Mouse (Mus musculus) CH12.LX (cell line): Measurements from ENCODE around the gene Kdm2b. TPM values are rescaled to one million over a fixed set of nuclear protein-coding genes. Genes with fewer than 3 reads are reported as not detected.
A peak's percentile ranks its signal among the peaks of the same experiment; 100 is the strongest.

Experiments
- DNase-seq: peaks from one replicate; pipeline ENCODE4 v3.0.0-alpha.2; 2013; ENCODE audit errors: extremely low read depth
- H3K27ac ChIP-seq: 2 replicates; pipeline ENCODE4 v1.5.1; 2012; ENCODE audit warnings: low read depth, mild to moderate bottlenecking, control low read depth, moderate library complexity; ENCODE audit not compliant: insufficient read depth
- H3K27me3 ChIP-seq: replicated peaks from 2 replicates; pipeline ENCODE3; 2012; ENCODE audit warnings: inconsistent platforms
- H3K36me3 ChIP-seq, 2 experiments: replicated peaks in 1 of 2; 2 replicates each; pipeline versions ENCODE3 to v1.6.1; 2012; ENCODE audit warnings: inconsistent platforms in 1 of 2, low read length in 1 of 2, mild to moderate bottlenecking in 1 of 2, mixed read lengths in 1 of 2, moderate library complexity in 1 of 2; ENCODE audit not compliant: control insufficient read depth in 1 of 2, insufficient read depth in 1 of 2
- H3K4me1 ChIP-seq, 2 experiments: 2 replicates each; pipeline ENCODE4 v1.6.1; 2012; ENCODE audit warnings: inconsistent platforms in 1 of 2, moderate library complexity in 1 of 2; ENCODE audit not compliant: insufficient read depth in 2 of 2, control insufficient read depth in 1 of 2
- H3K4me2 ChIP-seq: 2 replicates; pipeline ENCODE4 v1.6.1; 2012; ENCODE audit warnings: low read depth, mild to moderate bottlenecking, control low read depth; ENCODE audit not compliant: poor library complexity, insufficient read depth, severe bottlenecking
- H3K4me3 ChIP-seq, 3 experiments: fragments of 150-350 bp in 1 of 3; sonication (generic) in 1 of 3; replicated peaks in 1 of 3; 2 replicates each; pipeline versions ENCODE3 to v1.5.1; 2011 to 2012; ENCODE audit warnings: low read depth in 2 of 3, low read length in 2 of 3, mild to moderate bottlenecking in 2 of 3, moderate library complexity in 2 of 3, control low read depth in 1 of 3, improper control_type of control experiment in 1 of 3, inconsistent platforms in 1 of 3, mixed read lengths in 1 of 3; ENCODE audit not compliant: poor library complexity in 1 of 3
- H3K79me2 ChIP-seq: replicated peaks from 2 replicates; pipeline ENCODE4 v1.6.1; 2012; ENCODE audit warnings: mild to moderate bottlenecking, moderate library complexity; ENCODE audit not compliant: control insufficient read depth, poor library complexity, insufficient read depth, severe bottlenecking; ENCODE audit errors: extremely low read depth
- H3K9ac ChIP-seq: 2 replicates; pipeline ENCODE4 v1.6.1; 2012; ENCODE audit warnings: low read depth, mild to moderate bottlenecking, control low read depth, moderate library complexity; ENCODE audit not compliant: insufficient read depth
- H3K9me3 ChIP-seq: replicated peaks from 2 replicates; pipeline ENCODE3; 2012; ENCODE audit warnings: low read length, inconsistent platforms, mixed read lengths
- BHLHE40 ChIP-seq: IDR thresholded peaks from 2 replicates; pipeline ENCODE4 v1.6.1; 2011; ENCODE audit warnings: mild to moderate bottlenecking, low read depth, low read length, improper control_type of control experiment
- CHD1 ChIP-seq: IDR thresholded peaks from 2 replicates; pipeline ENCODE4 v1.6.1; 2012; ENCODE audit warnings: low read depth, low read length, improper control_type of control experiment, inconsistent platforms
- CHD2 ChIP-seq: IDR thresholded peaks from 2 replicates; pipeline ENCODE4 v1.6.1; 2011; ENCODE audit warnings: low read length, improper control_type of control experiment
- CTCF ChIP-seq, 2 experiments: IDR thresholded peaks in 1 of 2; conservative IDR thresholded peaks in 1 of 2; 2 replicates each; pipeline ENCODE4 v1.5.1; 2011 to 2012; ENCODE audit warnings: low read depth in 2 of 2, low read length in 2 of 2, improper control_type of control experiment in 1 of 2, inconsistent platforms in 1 of 2, mild to moderate bottlenecking in 1 of 2, moderate library complexity in 1 of 2
- E2F4 ChIP-seq: IDR thresholded peaks from 2 replicates; pipeline ENCODE4 v1.6.1; 2011; ENCODE audit warnings: low read depth, low read length, improper control_type of control experiment; ENCODE audit not compliant: insufficient replicate concordance
- ELF1 ChIP-seq: IDR thresholded peaks from 2 replicates; pipeline ENCODE4 v1.6.1; 2014; ENCODE audit warnings: low read depth, mild to moderate bottlenecking, inconsistent platforms, low read length, improper control_type of control experiment
- ETS1 ChIP-seq: conservative IDR thresholded peaks from 2 replicates; pipeline ENCODE4 v1.6.1; 2012; ENCODE audit warnings: low read depth, mild to moderate bottlenecking, inconsistent platforms, low read length, improper control_type of control experiment, moderate library complexity
- GABPA ChIP-seq: IDR thresholded peaks from 2 replicates; pipeline ENCODE4 v1.6.1; 2012; ENCODE audit warnings: low read depth, low read length, improper control_type of control experiment, inconsistent platforms; ENCODE audit not compliant: insufficient replicate concordance
- HCFC1 ChIP-seq: IDR thresholded peaks from 2 replicates; pipeline ENCODE4 v1.6.1; 2012; ENCODE audit warnings: low read depth, mild to moderate bottlenecking, inconsistent platforms, low read length, improper control_type of control experiment
- IRF4 ChIP-seq: IDR thresholded peaks from 2 replicates; pipeline ENCODE4 v1.6.1; 2014; ENCODE audit warnings: low read depth, mild to moderate bottlenecking, inconsistent platforms, low read length, improper control_type of control experiment
- JUN ChIP-seq: IDR thresholded peaks from 2 replicates; pipeline ENCODE4 v1.6.1; 2011; ENCODE audit warnings: low read depth, mild to moderate bottlenecking, low read length, improper control_type of control experiment, moderate library complexity; ENCODE audit not compliant: insufficient read depth
- MAFK ChIP-seq: IDR thresholded peaks from 2 replicates; pipeline ENCODE4 v1.6.1; 2011; ENCODE audit warnings: low read length, improper control_type of control experiment; ENCODE audit not compliant: insufficient replicate concordance
- MAZ ChIP-seq: IDR thresholded peaks from 2 replicates; pipeline ENCODE4 v1.6.1; 2012; ENCODE audit warnings: low read depth, mild to moderate bottlenecking, inconsistent platforms, low read length, improper control_type of control experiment, moderate library complexity
- MYC ChIP-seq: IDR thresholded peaks from 2 replicates; pipeline ENCODE4 v1.6.1; 2011; ENCODE audit warnings: low read depth, mild to moderate bottlenecking, improper control_type of control experiment, low read length
- NRF1 ChIP-seq: IDR thresholded peaks from 2 replicates; pipeline ENCODE4 v1.6.1; 2014; ENCODE audit warnings: low read depth, mild to moderate bottlenecking, inconsistent platforms, low read length, improper control_type of control experiment, moderate library complexity
- PAX5 ChIP-seq: IDR thresholded peaks from 2 replicates; pipeline ENCODE4 v1.6.1; 2012; ENCODE audit warnings: low read length, inconsistent platforms, mixed read lengths
- POLR2A ChIP-seq: IDR thresholded peaks from 2 replicates; pipeline ENCODE4 v1.6.1; 2011; ENCODE audit warnings: low read depth, mild to moderate bottlenecking, improper control_type of control experiment, low read length
- POLR2AphosphoS2 ChIP-seq: IDR thresholded peaks from 2 replicates; pipeline ENCODE4 v1.6.1; 2011; ENCODE audit warnings: low read depth, low read length, improper control_type of control experiment
- RAD21 ChIP-seq: IDR thresholded peaks from 2 replicates; pipeline ENCODE4 v1.6.1; 2011; ENCODE audit warnings: low read depth, mild to moderate bottlenecking, low read length, improper control_type of control experiment, moderate library complexity
- RCOR1 ChIP-seq: conservative IDR thresholded peaks from 2 replicates; pipeline ENCODE4 v1.6.1; 2012; ENCODE audit warnings: low read depth, mild to moderate bottlenecking, inconsistent platforms, low read length, improper control_type of control experiment
- SMC3 ChIP-seq: IDR thresholded peaks from 2 replicates; pipeline ENCODE4 v1.6.1; 2011; ENCODE audit warnings: low read depth, low read length, improper control_type of control experiment
- USF1 ChIP-seq: IDR thresholded peaks from 2 replicates; pipeline ENCODE4 v1.6.1; 2014; ENCODE audit warnings: low read depth, mild to moderate bottlenecking, inconsistent platforms, low read length, improper control_type of control experiment
- USF2 ChIP-seq: conservative IDR thresholded peaks from 2 replicates; pipeline ENCODE4 v1.6.1; 2011; ENCODE audit warnings: low read depth, low read length, improper control_type of control experiment
- ZKSCAN1 ChIP-seq: IDR thresholded peaks from 2 replicates; pipeline ENCODE4 v1.6.1; 2012; ENCODE audit warnings: low read depth, inconsistent platforms, low read length, improper control_type of control experiment, borderline replicate concordance
- ZNF384 ChIP-seq: IDR thresholded peaks from 2 replicates; pipeline ENCODE4 v1.6.1; 2012; ENCODE audit warnings: low read depth, low read length, improper control_type of control experiment, inconsistent platforms
- dilution Hi-C: fragments of 300-500 bp; cut with MboI; formaldehyde crosslinking; loops from 2 replicates; pipeline ENCODE4 v1.14.3; 2020; ENCODE audit warnings: low sequenced_read_pairs; ENCODE audit not compliant: extremely low pct_unique_long_range_greater_than_20kb, extremely low pct_ligation_motif_present
- in situ Hi-C: fragments of 300-500 bp; cut with MboI; formaldehyde crosslinking; loops from 3 replicates; pipeline ENCODE4 v1.14.3; 2019; ENCODE audit warnings: low sequenced_read_pairs, low pct_ligation_motif_present, low pct_unique_long_range_greater_than_20kb, mixed read lengths
- polyA plus RNA-seq: library from polyadenylated mRNA; unstranded; fragments of >175 nt; gene quantifications from 2 replicates; pipeline ENCODE4 v1.2.1, GENCODE M21; 2012; ENCODE audit warnings: low read depth; ENCODE audit not compliant: insufficient read length
- total RNA-seq, 2 experiments: library from RNA; depleted of rRNA; stranded (reverse); fragments of 300-350 nt in 1 of 2; fragments of >200 nt in 1 of 2; gene quantifications; 2 replicates each; pipeline ENCODE4 v1.2.3; 2012 to 2014

Gene Kdm2b
- total and polyA plus RNA-seq, 3 experiments, result 69.3 to 138 (median 80.1) TPM

DNA sequence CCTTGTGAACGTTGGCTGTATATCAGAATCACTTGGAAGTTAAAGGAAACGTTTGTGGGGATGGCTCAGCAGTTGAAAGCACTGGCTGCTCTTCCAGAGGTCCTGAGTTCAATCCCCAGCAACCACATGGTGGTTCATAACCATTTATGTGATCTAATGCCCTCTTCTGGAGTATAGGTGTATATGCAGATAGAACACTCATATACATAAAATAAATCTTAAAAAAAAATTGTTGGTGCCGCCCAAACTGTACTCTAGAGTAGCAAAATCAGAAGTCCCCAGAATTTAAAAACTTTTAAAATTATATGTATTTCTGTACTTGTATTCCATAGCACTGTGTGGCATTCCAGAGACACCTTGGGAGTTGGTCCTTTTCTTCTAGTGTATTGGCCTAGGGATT, 133.8 kb downstream of the Kdm2b start:
- Histone ChIP-seq H3K36me3 (peaks cover 3 to 23% of the 10 kb centered on the region in 2 experiments), H3K9me3 (no peaks in the 10 kb centered on the region), H3K4me3 (no peak overlapping the region), H3K27me3 (no peaks in the 10 kb centered on the region), H3K27ac (no peak overlapping the region), H3K79me2 (peaks cover 16% of the 10 kb centered on the region)
- in situ Hi-C loops, result no loop called here
- TF ChIP-seq RAD21 (peak; percentile 25), ZKSCAN1 (no peak), ELF1 (no peak), MYC (peak; percentile 76; the same call in 1 of the 2 replicates), ZNF384 (peak; percentile 34; the same call in 1 of the 2 replicates), SMC3 (peak; percentile 11; the same call in 1 of the 2 replicates), POLR2A (no peak), GABPA (no peak), E2F4 (no peak), RCOR1 (no peak), MAZ (no peak), NRF1 (no peak), PAX5 (no peak), CTCF (conservative IDR thresholded peaks at IDR 0.05 in 1 of 2, IDR thresholded peaks at IDR 0.05 in 1 of 2; ENCODE audit: low read depth in 2 of 2, low read length in 2 of 2) (peak in 1 of 2 experiments; percentile 49; a peak in 2 of 4 replicates)
- TF ChIP-seq, all 38 proteins: peak for 5
- peaks cover 7 to 43% of the 10 kb centered on the region in 2 experiments for H3K4me1 ChIP-seq
- dilution Hi-C loops, result no loop called here
- no peak overlapping the region for H3K4me2 ChIP-seq
- no peak overlapping the region for H3K9ac ChIP-seq
- no peak for DNase-seq

GRCm38 (mm10) chr5:122852611-122853010, 137.0 kb downstream of the Kdm2b start:
- no peaks in the 10 kb centered on the region for H3K9me3 ChIP-seq
- in situ Hi-C loops, result no loop called here

More at GRCm38 (mm10) chr5:122852611-122853010, 137.0 kb downstream of the Kdm2b start:
- dilution Hi-C loops, result no loop called here
- H3K27ac ChIP-seq, result no peak overlapping the region
- peaks cover 3 to 17% of the 10 kb centered on the region in 2 experiments for H3K36me3 ChIP-seq
- peaks cover 7 to 43% of the 10 kb centered on the region in 2 experiments for H3K4me1 ChIP-seq
- no peak overlapping the region for H3K4me2 ChIP-seq
- DNase-seq, result no peak
- peaks cover 16% of the 10 kb centered on the region for H3K79me2 ChIP-seq
- TF ChIP-seq HCFC1, result no peak
- TF ChIP-seq MAFK, result no peak
- no peak for TF ChIP-seq SMC3
- no peak for TF ChIP-seq ZKSCAN1
- TF ChIP-seq CHD1, result no peak
- TF ChIP-seq USF2, result no peak
- TF ChIP-seq JUN, result no peak
- no peak for TF ChIP-seq POLR2A
- no peak for TF ChIP-seq IRF4
- TF ChIP-seq CHD2, result no peak
- TF ChIP-seq PAX5, result no peak
- no peak for TF ChIP-seq POLR2AphosphoS2
- no peak for TF ChIP-seq GABPA
- TF ChIP-seq ZNF384, result no peak
- no peak for TF ChIP-seq ETS1
- no peak for TF ChIP-seq USF1
- TF ChIP-seq ELF1, result no peak
- no peak for TF ChIP-seq RCOR1
- TF ChIP-seq BHLHE40, result no peak
- H3K9ac ChIP-seq, result no peak overlapping the region; the same call in 1 of the 2 replicates
- H3K27me3 ChIP-seq, result no peaks in the 10 kb centered on the region
- H3K4me3 ChIP-seq, result no peak overlapping the region
